15 mouse cellular contexts compared by ENCODE assay signal in genomic region chr2:78388001-78388400, GRCm38 (mm10).
DNase-seq lines count a peak whose midpoint lies in the region; ATAC-seq and TF ChIP-seq lines count a peak whose summit lies in the region.
"Had no signal": no experiment of that assay in that cellular context is flagged by ENCODE, and none has a peak within 500 bp of the region (broad histone marks: within the 10 kb centered on the region; RNA-seq: fewer than 3 reads in every experiment).

No protein-coding gene starts in this region.

- no peak overlapping the region for H3K4me3 ChIP-seq in forebrain, embryonic 14.5 days (ENCODE audit: low read depth, low read length)
- H3K4me3 ChIP-seq in forebrain, embryonic 11.5 days (ENCODE audit: low read depth, low read length): no peak overlapping the region
- H3K4me3 ChIP-seq in liver, postnatal 0 days (ENCODE audit: low read depth, low read length): no peak overlapping the region
- no peak overlapping the region for H3K4me3 ChIP-seq in liver, embryonic 12.5 days
- H3K4me3 ChIP-seq: hindbrain, embryonic 15.5 days; limb, embryonic 12.5 days; lung, embryonic 15.5 days had no signal

- H3K9me3 ChIP-seq in forebrain, embryonic 14.5 days (replicated peaks; ENCODE audit: control insufficient read depth, low read length): no peaks in the 10 kb centered on the region
- no peaks in the 10 kb centered on the region for H3K9me3 ChIP-seq in forebrain, embryonic 11.5 days (ENCODE audit: control insufficient read depth, low read length)
- H3K9me3 ChIP-seq in liver, postnatal 0 days (ENCODE audit: low read length): no peaks in the 10 kb centered on the region
- H3K9me3 ChIP-seq in liver, embryonic 12.5 days (replicated peaks): no peaks in the 10 kb centered on the region
- H3K9me3 ChIP-seq: hindbrain, embryonic 15.5 days; limb, embryonic 12.5 days; lung, embryonic 15.5 days had no signal

- no peak overlapping the region for H3K9ac ChIP-seq in forebrain, embryonic 14.5 days (ENCODE audit: low read length)
- H3K9ac ChIP-seq in forebrain, embryonic 11.5 days (ENCODE audit: low read length): no peak overlapping the region
- no peak overlapping the region for H3K9ac ChIP-seq in liver, postnatal 0 days (replicated peaks)
- H3K9ac ChIP-seq in liver, embryonic 12.5 days: no peak overlapping the region
- H3K9ac ChIP-seq: hindbrain, embryonic 15.5 days; limb, embryonic 12.5 days; lung, embryonic 15.5 days had no signal

- no peaks in the 10 kb centered on the region for H3K36me3 ChIP-seq in forebrain, embryonic 14.5 days (ENCODE audit: control insufficient read depth, insufficient read depth, low read length)
- no peaks in the 10 kb centered on the region for H3K36me3 ChIP-seq in forebrain, embryonic 11.5 days (ENCODE audit: control insufficient read depth, insufficient read depth, low read length)
- no peaks in the 10 kb centered on the region for H3K36me3 ChIP-seq in liver, postnatal 0 days (replicated peaks; ENCODE audit: insufficient read depth, low read length)
- no peaks in the 10 kb centered on the region for H3K36me3 ChIP-seq in liver, embryonic 12.5 days
- H3K36me3 ChIP-seq: hindbrain, embryonic 15.5 days; limb, embryonic 12.5 days; lung, embryonic 15.5 days had no signal

- WGBS in forebrain, embryonic 14.5 days: 71% methylated on average over 4 of the region's 4 CpGs
- 84% methylated on average over 4 of the region's 4 CpGs for WGBS in forebrain, embryonic 11.5 days
- 55% methylated on average over 4 of the region's 4 CpGs for WGBS in liver, postnatal 0 days (ENCODE audit: insufficient replicate concordance)
- WGBS in liver, embryonic 12.5 days (ENCODE audit: insufficient replicate concordance): 48% methylated on average over 4 of the region's 4 CpGs

- H3K4me2 ChIP-seq in forebrain, embryonic 14.5 days (ENCODE audit: low read length): no peak overlapping the region
- H3K4me2 ChIP-seq in forebrain, embryonic 11.5 days (ENCODE audit: low read depth, low read length, severe bottlenecking): no peak overlapping the region
- no peak overlapping the region for H3K4me2 ChIP-seq in liver, postnatal 0 days (ENCODE audit: low read depth, low read length)
- H3K4me2 ChIP-seq in liver, embryonic 12.5 days: no peak overlapping the region
- H3K4me2 ChIP-seq: hindbrain, embryonic 15.5 days; limb, embryonic 12.5 days; lung, embryonic 15.5 days had no signal

- peak; percentile 54; the same call in 1 of the 2 replicates for ATAC-seq in forebrain, embryonic 14.5 days
- ATAC-seq in forebrain, embryonic 11.5 days (replicated peaks; ENCODE audit: low FRiP score): no peak
- no peak for ATAC-seq in liver, postnatal 0 days
- ATAC-seq in liver, embryonic 12.5 days: no peak

- peak; percentile 45 for DNase-seq in forebrain, embryonic 14.5 days (ENCODE audit: low spot score)
- DNase-seq in forebrain, embryonic 11.5 days (ENCODE audit: low spot score): no peak
- DNase-seq in layer of hippocampus, adult 11-12 months (ENCODE audit: low spot score): peak; percentile 27
- DNase-seq in left cerebral cortex, adult 8-10 months (ENCODE audit: low spot score in 2 of 2): peak; percentile 7 to 19
- peak; percentile 26 to 28 for DNase-seq in right cerebral cortex, postnatal 36 days (ENCODE audit: low spot score in 2 of 2)
- DNase-seq in kidney, adult 8-10 months: no peak
- DNase-seq in liver, postnatal 0 days: no peak
- DNase-seq: adrenal gland, postnatal 14 days; gastrocnemius, postnatal 36 days; kidney, adult 9 months; thymus, adult 2 months had no signal

- no peak for TF ChIP-seq EP300 in liver, postnatal 0 days (IDR thresholded peaks at IDR 0.05; ENCODE audit: low read depth)

- H3K4me1 ChIP-seq in forebrain, embryonic 14.5 days (ENCODE audit: control insufficient read depth, insufficient read depth, low read length): no peaks in the 10 kb centered on the region
- no peaks in the 10 kb centered on the region for H3K4me1 ChIP-seq in forebrain, embryonic 11.5 days (replicated peaks; ENCODE audit: control insufficient read depth, insufficient read depth, low read length)
- no peaks in the 10 kb centered on the region for H3K4me1 ChIP-seq in liver, postnatal 0 days (ENCODE audit: insufficient read depth)
- no peaks in the 10 kb centered on the region for H3K4me1 ChIP-seq in liver, embryonic 12.5 days
- H3K4me1 ChIP-seq: hindbrain, embryonic 15.5 days had no signal

- TF ChIP-seq CTCF in liver, postnatal 0 days (IDR thresholded peaks at IDR 0.05; ENCODE audit: low read depth): no peak

- no peaks in the 10 kb centered on the region for H3K27me3 ChIP-seq in forebrain, embryonic 14.5 days (replicated peaks; ENCODE audit: control insufficient read depth, insufficient read depth, low read length)
- H3K27me3 ChIP-seq in forebrain, embryonic 11.5 days (ENCODE audit: control insufficient read depth, insufficient read depth, low read length): no peaks in the 10 kb centered on the region
- no peaks in the 10 kb centered on the region for H3K27me3 ChIP-seq in liver, postnatal 0 days (ENCODE audit: insufficient read depth, low read length)
- H3K27me3 ChIP-seq in liver, embryonic 12.5 days (replicated peaks): no peaks in the 10 kb centered on the region
- H3K27me3 ChIP-seq: hindbrain, embryonic 15.5 days; limb, embryonic 12.5 days; lung, embryonic 15.5 days had no signal

- H3K27ac ChIP-seq in forebrain, embryonic 14.5 days (ENCODE audit: low read depth, low read length): no peak overlapping the region
- H3K27ac ChIP-seq in forebrain, embryonic 11.5 days (ENCODE audit: low read depth, low read length): no peak overlapping the region
- H3K27ac ChIP-seq in liver, postnatal 0 days (ENCODE audit: low read depth): no peak overlapping the region
- no peak overlapping the region for H3K27ac ChIP-seq in liver, embryonic 12.5 days
- H3K27ac ChIP-seq: hindbrain, embryonic 15.5 days; limb, embryonic 12.5 days; lung, embryonic 15.5 days had no signal

Comparison
In these comparisons a context has a peak if more than half of its experiments do, and no peak if none do; other contexts are left out.
1. DNase-seq: peak in forebrain, embryonic 14.5 days (single experiment), layer of hippocampus, adult 11-12 months (single experiment), left cerebral cortex, adult 8-10 months (2 of 2) and right cerebral cortex, postnatal 36 days (2 of 2); none in forebrain, embryonic 11.5 days (single experiment), kidney, adult 8-10 months (0 of 2) and liver, postnatal 0 days (single experiment).